Mouse (Mus musculus): ENCODE data around the gene Hsd11b2. TPM values are rescaled to one million over a fixed set of nuclear protein-coding genes. Genes with fewer than 3 reads are reported as not detected.

Hsd11b2 gene
- polyA plus RNA-seq, 1 experiment, result 2.1 TPM

GRCm38 (mm10) chr8:105565401-105565881 lies 46.9 kb downstream of the Hsd11b2 start:
- no peak for DNase-seq
- under 1% methylated on average over 31 of the region's 31 CpGs for WGBS
- Histone ChIP-seq H3K4me1 (ENCODE audit: control insufficient read depth, insufficient read depth, low read length) (peaks cover 5% of the 10 kb centered on the region; the same call in 1 of the 2 replicates), H3K4me3 (replicated peaks; ENCODE audit: extremely low read depth, low read depth, low read length) (peak overlapping the region; percentile 77)
- no peak for TF ChIP-seq POLR2A (IDR thresholded peaks at IDR 0.05; ENCODE audit: borderline replicate concordance, extremely low read depth, low read depth, low read length)
- no peak for TF ChIP-seq CTCF (IDR thresholded peaks at IDR 0.05; ENCODE audit: insufficient read depth, low read length)

- H3K4me3 ChIP-seq (replicated peaks; ENCODE audit: extremely low read depth, low read depth, low read length), result peak within 1 kb of the TSS; percentile 77
- TF ChIP-seq CTCF (IDR thresholded peaks at IDR 0.05; ENCODE audit: insufficient read depth, low read length) (peak; percentile 80), POLR2A (IDR thresholded peaks at IDR 0.05; ENCODE audit: borderline replicate concordance, extremely low read depth, low read depth, low read length) (peak; percentile 55)
- peaks cover 5% of the 10 kb centered on the region; the same call in 1 of the 2 replicates for H3K4me1 ChIP-seq (ENCODE audit: control insufficient read depth, insufficient read depth, low read length)
- peak; percentile 96 for DNase-seq
- WGBS, result under 1% methylated on average over 53 of the region's 53 CpGs
Measured at GRCm38 (mm10) chr8:105565952-105566702, 47.6 kb downstream of the Hsd11b2 start, which contains the start of gene Atp6v0d1. TSS of gene Atp6v0d1 (minus strand) at chr8:105566047.

GRCm38 (mm10) chr8:105566703-105567595 lies 48.4 kb downstream of the Hsd11b2 start:
- 22% methylated on average over 27 of the region's 27 CpGs for WGBS
- DNase-seq, result no peak
- TF ChIP-seq POLR2A (IDR thresholded peaks at IDR 0.05; ENCODE audit: borderline replicate concordance, extremely low read depth, low read depth, low read length) (no peak), CTCF (IDR thresholded peaks at IDR 0.05; ENCODE audit: insufficient read depth, low read length) (no peak)
- Histone ChIP-seq H3K4me1 (ENCODE audit: control insufficient read depth, insufficient read depth, low read length) (peaks cover 5% of the 10 kb centered on the region; the same call in 1 of the 2 replicates), H3K4me3 (replicated peaks; ENCODE audit: extremely low read depth, low read depth, low read length) (peak overlapping the region; percentile 64)

GRCm38 (mm10) chr8:105571810-105572209 lies 53.3 kb downstream of the Hsd11b2 start:
- TF ChIP-seq CTCF (IDR thresholded peaks at IDR 0.05; ENCODE audit: insufficient read depth, low read length) (no peak), POLR2A (IDR thresholded peaks at IDR 0.05; ENCODE audit: borderline replicate concordance, extremely low read depth, low read depth, low read length) (no peak)
- 76% methylated on average over 9 of the region's 9 CpGs for WGBS
- no peak for DNase-seq
- Histone ChIP-seq H3K4me1 (ENCODE audit: control insufficient read depth, insufficient read depth, low read length) (0 out of 2 replicates have a peak, but pooled peaks cover under 1% of the 10 kb centered on the region), H3K4me3 (replicated peaks; ENCODE audit: extremely low read depth, low read depth, low read length) (no peak overlapping the region)

GRCm38 (mm10) chr8:105573427-105573826 lies 54.9 kb downstream of the Hsd11b2 start:
- TF ChIP-seq POLR2A (IDR thresholded peaks at IDR 0.05; ENCODE audit: borderline replicate concordance, extremely low read depth, low read depth, low read length) (no peak), CTCF (IDR thresholded peaks at IDR 0.05; ENCODE audit: insufficient read depth, low read length) (no peak)
- no peaks in the 10 kb centered on the region for H3K4me1 ChIP-seq (ENCODE audit: control insufficient read depth, insufficient read depth, low read length)
- no peak for DNase-seq
- no peak overlapping the region for H3K4me3 ChIP-seq (replicated peaks; ENCODE audit: extremely low read depth, low read depth, low read length)

Other genes with a start within 250 kb of the Hsd11b2 start
- 20.3 and 22.1 TPM in 2 replicates for gene Hsf4, start 249.0 kb upstream of the Hsd11b2 start, polyA plus RNA-seq (2012; rRNA removed)
- 10.7 and 11.8 TPM in 2 replicates for gene Nol3, start 242.6 kb upstream of the Hsd11b2 start, polyA plus RNA-seq (2012; rRNA removed)
- 4.2 and 6.0 TPM in 2 replicates for gene 4931428F04Rik, start 228.9 kb upstream of the Hsd11b2 start, polyA plus RNA-seq (2012; rRNA removed)
- 49.2 and 57.5 TPM in 2 replicates for gene Exoc3l, start 222.7 kb upstream of the Hsd11b2 start, polyA plus RNA-seq (2012; rRNA removed)
- 109 and 127 TPM in 2 replicates for gene E2f4, start 221.1 kb upstream of the Hsd11b2 start, polyA plus RNA-seq (2012; rRNA removed)
- 39.2 and 50.3 TPM in 2 replicates for gene Elmo3, start 213.2 kb upstream of the Hsd11b2 start, polyA plus RNA-seq (2012; rRNA removed)
- gene Lrrc29, start 192.5 kb upstream of the Hsd11b2 start, polyA plus RNA-seq (2012; rRNA removed), result 7.6 and 13.2 TPM in 2 replicates
- 86.2 and 104 TPM in 2 replicates for gene Tmem208, start 192.4 kb upstream of the Hsd11b2 start, polyA plus RNA-seq (2012; rRNA removed)
- 89.2 and 114 TPM in 2 replicates for gene Fhod1, start 170.8 kb upstream of the Hsd11b2 start, polyA plus RNA-seq (2012; rRNA removed)
- gene Slc9a5, start 169.9 kb upstream of the Hsd11b2 start, polyA plus RNA-seq (2012; rRNA removed), result 7.4 and 8.1 TPM in 2 replicates
- 0.25 and 0.36 TPM in 2 replicates for gene Plekhg4, start 145.5 kb upstream of the Hsd11b2 start, polyA plus RNA-seq (2012; rRNA removed)
- 0.27 and 0.32 TPM in 2 replicates for gene Kctd19, start 105.3 kb upstream of the Hsd11b2 start, polyA plus RNA-seq (2012; rRNA removed)
- gene Lrrc36, start 105.2 kb upstream of the Hsd11b2 start, polyA plus RNA-seq (2012; rRNA removed), result 5.5 and 7.5 TPM in 2 replicates
- 785 and 816 TPM in 2 replicates for gene Tppp3, start 47.2 kb upstream of the Hsd11b2 start, polyA plus RNA-seq (2012; rRNA removed)
- 130 and 133 TPM in 2 replicates for gene Zdhhc1, start 21.9 kb upstream of the Hsd11b2 start, polyA plus RNA-seq (2012; rRNA removed)
- 101 and 121 TPM in 2 replicates for gene Atp6v0d1, start 47.3 kb downstream of the Hsd11b2 start, polyA plus RNA-seq (2012; rRNA removed)
- 71.7 and 74.9 TPM in 2 replicates for gene Ripor1, start 86.5 kb downstream of the Hsd11b2 start, polyA plus RNA-seq (2012; rRNA removed)
- gene Ctcf, start 117.8 kb downstream of the Hsd11b2 start, polyA plus RNA-seq (2012; rRNA removed), result 17.2 and 17.9 TPM in 2 replicates
- 1.7 TPM in 2 replicates for gene Agrp, start 118.6 kb downstream of the Hsd11b2 start, polyA plus RNA-seq (2012; rRNA removed)
- 3.8 and 4.9 TPM in 2 replicates for gene Carmil2, start 167.5 kb downstream of the Hsd11b2 start, polyA plus RNA-seq (2012; rRNA removed)
- 33.8 and 37.8 TPM in 2 replicates for gene Acd, start 182.3 kb downstream of the Hsd11b2 start, polyA plus RNA-seq (2012; rRNA removed)
- 14.1 and 14.5 TPM in 2 replicates for gene Pard6a, start 182.4 kb downstream of the Hsd11b2 start, polyA plus RNA-seq (2012; rRNA removed)
- not detected in 2 replicates for gene 4933405L10Rik, start 188.9 kb downstream of the Hsd11b2 start, polyA plus RNA-seq (2012; rRNA removed)
- 9.6 and 9.9 TPM in 2 replicates for gene Enkd1, start 189.5 kb downstream of the Hsd11b2 start, polyA plus RNA-seq (2012; rRNA removed)
- gene Gfod2, start 239.9 kb downstream of the Hsd11b2 start, polyA plus RNA-seq (2012; rRNA removed), result 12.2 and 14.8 TPM in 2 replicates